Mouse (Mus musculus) liver, embryonic 16.5 days (tissue): ENCODE measurements around the gene ccdc198. TPM values are rescaled to one million over a fixed set of nuclear protein-coding genes. Genes with fewer than 3 reads are reported as not detected.
"Not testable (repeated sequence)": the region's sequence is repeated elsewhere in the genome, so short reads cannot be mapped to it uniquely, and the experiment has no call there.

Experiments used
- ATAC-seq: fragments of 200-750 bp; cut with Nextera tagmentation; 2 replicates; pipeline ENCODE4 v1.8.0; 2017; ENCODE audit warnings: low read depth, mild to moderate bottlenecking, moderate number of reproducible peaks, moderate library complexity
- H3K27ac ChIP-seq: fragments of 300-500 bp; sonication (generic); 2 replicates; pipeline ENCODE4 v1.5.1; 2014; ENCODE audit warnings: mild to moderate bottlenecking, low read length
- H3K27me3 ChIP-seq: fragments of 300-500 bp; sonication (generic); 2 replicates; pipeline ENCODE4 v1.6.1; 2014; ENCODE audit warnings: low read depth, low read length, mixed read lengths; ENCODE audit not compliant: control insufficient read depth, insufficient read depth
- H3K36me3 ChIP-seq: fragments of 300-500 bp; sonication (generic); 2 replicates; pipeline ENCODE4 v1.6.1; 2014; ENCODE audit warnings: mild to moderate bottlenecking; ENCODE audit not compliant: control insufficient read depth, insufficient read depth
- H3K4me1 ChIP-seq: fragments of 300-500 bp; sonication (generic); 2 replicates; pipeline ENCODE4 v1.6.1; 2014; ENCODE audit warnings: low read depth, low read length, mixed read lengths; ENCODE audit not compliant: control insufficient read depth
- H3K4me2 ChIP-seq: fragments of 300-500 bp; sonication (generic); 2 replicates; pipeline ENCODE4 v1.6.1; 2014; ENCODE audit warnings: low read depth, low read length, mixed read lengths
- H3K4me3 ChIP-seq: fragments of 300-500 bp; sonication (generic); 2 replicates; pipeline ENCODE4 v1.5.1; 2014; ENCODE audit warnings: low read depth, mild to moderate bottlenecking, low read length
- H3K9ac ChIP-seq: fragments of 300-500 bp; sonication (generic); 2 replicates; pipeline ENCODE4 v1.6.1; 2014; ENCODE audit warnings: low read depth, low read length
- H3K9me3 ChIP-seq: fragments of 300-500 bp; sonication (generic); replicated peaks from 2 replicates; pipeline ENCODE4 v1.6.1; 2016; ENCODE audit warnings: low read length; ENCODE audit not compliant: control insufficient read depth
- WGBS: fragments of 180-500 bp; shearing (Covaris S2); extraction: QIAGEN DNeasy Blood & Tissue Kit; methylation state at CpG from one replicate; pipeline ENCODE4 v1.1.7; 2014; ENCODE audit not compliant: insufficient replicate concordance; 5-methylcytosine and 5-hydroxymethylcytosine counted together
- polyA plus RNA-seq: library from polyadenylated mRNA; unstranded; fragments of >200 nt; fragmentation: Nextera tagmentation; extraction: Ambion mirVana; gene quantifications from 2 replicates; pipeline ENCODE4 v1.2.1, GENCODE M21; 2015

The ccdc198 gene
- polyA plus RNA-seq, 1 experiment from 2014 or later, result 1.2 TPM

DNA sequence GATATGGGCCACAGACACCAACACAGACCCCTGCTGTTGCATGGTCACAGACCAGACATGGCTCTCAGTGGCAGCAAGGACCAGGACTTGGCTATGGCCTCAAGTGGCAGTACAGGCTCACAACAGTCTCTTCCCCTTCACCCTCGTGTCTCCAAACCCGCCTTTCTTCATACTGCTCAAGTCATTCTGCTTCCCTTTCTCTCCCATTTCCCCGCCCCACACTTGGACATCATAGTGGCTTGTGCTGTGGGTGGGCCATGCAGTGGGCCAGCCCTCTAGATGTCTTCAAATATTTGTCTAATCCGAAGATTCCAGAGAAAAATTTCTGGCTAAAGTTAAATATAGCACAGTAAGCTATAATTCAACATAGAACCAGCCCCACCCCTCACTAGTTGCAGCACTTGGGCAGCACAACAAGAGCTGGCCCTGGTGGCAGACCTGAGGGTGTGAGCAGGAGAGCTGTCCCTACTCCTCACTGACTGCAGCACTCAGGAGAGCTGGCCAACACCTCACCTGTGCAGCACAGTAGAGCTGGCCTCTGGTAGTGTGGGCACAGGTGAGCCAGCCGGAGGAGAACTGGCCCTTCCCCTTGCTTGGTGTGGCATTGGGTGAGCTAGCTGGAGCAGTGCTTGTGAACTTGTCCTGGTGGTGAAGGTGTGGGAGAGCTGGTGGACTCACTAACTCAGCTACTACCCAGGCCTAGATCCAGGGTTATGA lies 20.2 kb upstream of the ccdc198 start:
- no peak overlapping the region for H3K4me2 ChIP-seq
- H3K36me3 ChIP-seq, result no peaks in the 10 kb centered on the region
- H3K27ac ChIP-seq, result no peak overlapping the region
- no peaks in the 10 kb centered on the region for H3K4me1 ChIP-seq
- H3K9me3 ChIP-seq, result no peaks in the 10 kb centered on the region
- no peak for ATAC-seq
- H3K27me3 ChIP-seq, result no peaks in the 10 kb centered on the region
- H3K4me3 ChIP-seq, result no peak overlapping the region
- WGBS, result 42% methylated on average over 5 of the region's 5 CpGs
- no peak overlapping the region for H3K9ac ChIP-seq

DNA sequence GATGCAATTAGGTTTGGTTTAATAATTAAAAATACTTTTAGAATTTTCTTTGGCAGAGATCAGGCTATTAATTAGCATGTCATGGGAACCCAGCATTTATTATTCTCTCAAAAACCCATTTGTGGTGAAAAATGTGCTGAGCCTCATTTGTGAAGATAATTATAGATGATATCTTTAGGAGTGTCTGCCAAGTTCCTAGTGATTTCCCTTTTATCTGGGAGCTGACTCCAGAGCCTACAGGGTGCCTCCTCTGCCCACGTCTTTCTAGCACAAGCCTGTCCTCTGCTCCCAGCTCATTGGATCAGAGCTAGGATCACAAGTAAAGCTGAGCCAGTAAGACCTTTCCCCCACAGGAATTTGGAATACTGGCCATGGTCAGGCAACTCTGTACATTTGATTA lies 3.8 kb downstream of the ccdc198 start:
- H3K9ac ChIP-seq, result no peak overlapping the region
- no peaks in the 10 kb centered on the region for H3K27me3 ChIP-seq
- 10% methylated on average over 1 of the region's 1 CpGs for WGBS
- H3K36me3 ChIP-seq, result no peaks in the 10 kb centered on the region
- no peak overlapping the region for H3K4me2 ChIP-seq
- H3K27ac ChIP-seq, result no peak overlapping the region
- no peaks in the 10 kb centered on the region for H3K9me3 ChIP-seq
- H3K4me1 ChIP-seq, result no peaks in the 10 kb centered on the region
- ATAC-seq, result no peak
- no peak overlapping the region for H3K4me3 ChIP-seq

DNA sequence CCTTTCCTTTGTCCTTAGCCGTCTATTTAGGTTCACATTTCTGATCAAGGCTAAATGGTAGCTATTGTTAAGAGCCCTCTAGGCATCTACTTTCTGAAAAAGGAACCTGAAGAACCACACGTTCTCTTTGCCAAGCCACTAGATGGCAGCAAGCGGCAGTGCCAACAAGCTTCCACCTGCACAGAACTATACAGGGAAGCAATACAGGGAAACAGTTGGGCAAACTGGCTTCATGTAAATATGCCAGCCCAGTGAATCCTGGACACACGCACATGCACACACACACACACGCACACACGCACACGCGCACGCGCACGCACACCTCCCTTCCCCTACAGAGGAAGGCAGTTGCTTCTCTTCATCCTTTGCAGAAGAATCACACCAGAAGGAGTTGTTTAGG lies 7.1 kb downstream of the ccdc198 start:
- no peak overlapping the region for H3K4me3 ChIP-seq
- no peaks in the 10 kb centered on the region for H3K36me3 ChIP-seq
- H3K4me1 ChIP-seq, result no peaks in the 10 kb centered on the region
- no peak overlapping the region for H3K9ac ChIP-seq
- H3K4me2 ChIP-seq, result no peak overlapping the region
- no peak for ATAC-seq
- H3K9me3 ChIP-seq, result no peaks in the 10 kb centered on the region
- WGBS, result 32% methylated on average over 11 of the region's 11 CpGs
- H3K27ac ChIP-seq, result no peak overlapping the region
- H3K27me3 ChIP-seq, result no peaks in the 10 kb centered on the region

DNA sequence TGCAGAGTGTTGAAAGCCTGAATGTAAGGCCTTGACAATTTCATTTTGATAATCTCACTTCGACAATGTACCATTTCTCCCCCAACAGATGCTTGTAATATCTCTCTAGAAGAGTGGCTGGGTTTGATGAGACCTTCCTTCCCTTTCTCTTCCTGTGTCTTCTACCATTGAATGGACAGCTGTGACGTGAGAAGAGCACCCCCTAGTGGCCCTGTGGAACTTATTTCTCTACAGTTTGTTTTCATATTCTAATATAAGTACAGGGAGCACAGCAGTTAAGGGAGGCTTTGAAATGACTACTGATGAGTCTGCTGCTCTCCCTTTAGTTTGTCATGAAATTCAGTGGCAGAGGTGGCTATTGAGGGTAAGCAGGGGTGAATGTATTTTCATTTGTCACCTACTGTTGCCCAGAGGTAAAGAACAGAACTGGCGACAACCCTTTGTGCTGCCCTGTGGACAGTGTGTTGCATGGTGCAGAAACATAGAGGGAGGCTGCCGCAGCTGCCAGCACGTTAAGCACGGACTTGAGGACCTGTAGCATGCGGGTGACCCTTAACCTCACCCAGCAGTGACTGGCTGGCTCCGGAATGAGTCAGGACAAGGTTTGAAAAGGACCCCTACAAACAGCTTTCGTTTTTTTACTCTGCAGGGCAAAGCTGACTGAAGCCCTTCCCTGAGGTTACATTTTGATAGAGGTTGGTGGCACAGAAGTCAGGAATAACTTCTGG lies 10.3 kb downstream of the ccdc198 start:
- no peak for ATAC-seq

DNA sequence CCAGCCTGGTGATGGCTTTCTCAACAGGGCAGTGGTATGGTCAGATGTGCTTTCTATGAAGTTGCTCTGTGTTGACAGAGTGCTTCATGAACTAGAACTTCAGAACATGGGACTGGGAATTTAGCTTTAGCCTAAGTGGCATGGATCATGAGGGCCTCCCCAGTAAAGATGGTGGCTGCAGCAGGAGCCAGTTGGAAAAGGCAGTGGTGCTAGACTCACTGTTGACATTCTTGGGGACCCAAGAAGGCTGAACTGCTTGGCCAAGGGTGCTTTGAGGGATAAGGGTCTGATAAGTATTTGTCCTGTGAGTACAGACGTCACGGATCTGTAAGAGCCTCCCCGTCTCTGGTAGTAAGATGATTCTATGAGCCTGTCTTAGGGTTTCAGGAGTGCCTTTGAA lies 13.4 kb downstream of the ccdc198 start:
- Histone ChIP-seq H3K9ac (no peak overlapping the region), H3K36me3 (no peaks in the 10 kb centered on the region), H3K4me3 (no peak overlapping the region), H3K9me3 (no peaks in the 10 kb centered on the region), H3K27ac (no peak overlapping the region), H3K4me2 (no peak overlapping the region), H3K27me3 (no peaks in the 10 kb centered on the region), H3K4me1 (no peaks in the 10 kb centered on the region)
- 54% methylated on average over 3 of the region's 3 CpGs for WGBS
- ATAC-seq, result no peak

More for the DNA sequence above, 10.3 kb downstream of the ccdc198 start:
- Histone ChIP-seq H3K4me1 (no peaks in the 10 kb centered on the region), H3K4me3 (no peak overlapping the region), H3K4me2 (no peak overlapping the region), H3K36me3 (no peaks in the 10 kb centered on the region), H3K9ac (no peak overlapping the region), H3K27ac (no peak overlapping the region), H3K27me3 (no peaks in the 10 kb centered on the region), H3K9me3 (no peaks in the 10 kb centered on the region)
- WGBS, result 33% methylated on average over 9 of the region's 9 CpGs

DNA sequence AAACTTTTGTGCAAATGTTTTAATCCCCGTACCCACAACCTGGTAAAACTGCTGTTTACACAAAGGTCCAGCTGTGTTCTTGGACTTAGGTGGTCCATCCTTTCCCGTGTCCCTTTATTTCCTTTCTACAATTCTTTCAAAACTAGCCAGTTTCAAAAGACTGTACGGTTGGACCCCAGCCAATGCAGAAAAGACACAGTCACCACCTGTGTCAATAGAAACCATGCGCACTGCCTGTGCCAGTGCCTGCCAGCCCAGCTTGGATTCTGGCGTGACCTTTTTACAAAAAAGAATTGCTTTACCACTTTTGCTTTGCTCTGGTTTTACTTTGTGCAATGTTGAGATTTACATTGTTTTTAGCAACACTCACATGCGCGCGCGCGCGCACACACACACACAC lies 18.3 kb downstream of the ccdc198 start:
- H3K9ac ChIP-seq, result no peak overlapping the region
- no peak overlapping the region for H3K4me3 ChIP-seq
- no peaks in the 10 kb centered on the region for H3K4me1 ChIP-seq
- H3K9me3 ChIP-seq, result no peaks in the 10 kb centered on the region
- no peaks in the 10 kb centered on the region for H3K27me3 ChIP-seq
- WGBS, result 77% methylated on average over 11 of the region's 11 CpGs
- H3K4me2 ChIP-seq, result no peak overlapping the region
- no peaks in the 10 kb centered on the region for H3K36me3 ChIP-seq
- H3K27ac ChIP-seq, result no peak overlapping the region
- ATAC-seq, result no peak

DNA sequence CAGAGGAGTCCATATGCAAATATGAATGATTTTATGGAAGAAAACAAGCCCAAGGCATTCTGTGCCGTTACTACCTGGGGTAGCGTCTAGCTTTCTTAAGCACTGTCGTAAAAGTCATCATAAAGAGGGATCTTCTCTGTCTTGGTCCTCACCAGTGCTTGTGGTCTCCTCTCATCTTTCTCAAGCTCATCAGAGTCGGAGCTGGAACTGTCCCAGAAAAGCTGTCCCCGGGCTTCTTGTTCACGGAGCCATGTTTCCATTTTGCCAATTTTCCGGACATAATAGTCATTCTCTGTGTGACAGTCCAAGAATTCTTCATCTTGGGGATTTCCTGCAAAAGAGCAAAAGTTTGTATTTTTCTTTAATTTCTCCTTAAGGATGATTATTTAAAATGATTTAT lies 18.8 kb downstream of the ccdc198 start:
- no peaks in the 10 kb centered on the region for H3K4me1 ChIP-seq
- no peaks in the 10 kb centered on the region for H3K9me3 ChIP-seq
- 65% methylated on average over 7 of the region's 7 CpGs for WGBS
- H3K27me3 ChIP-seq, result no peaks in the 10 kb centered on the region
- no peak overlapping the region for H3K4me2 ChIP-seq
- H3K27ac ChIP-seq, result no peak overlapping the region
- no peaks in the 10 kb centered on the region for H3K36me3 ChIP-seq
- ATAC-seq, result no peak
- no peak overlapping the region for H3K4me3 ChIP-seq
- H3K9ac ChIP-seq, result no peak overlapping the region

DNA sequence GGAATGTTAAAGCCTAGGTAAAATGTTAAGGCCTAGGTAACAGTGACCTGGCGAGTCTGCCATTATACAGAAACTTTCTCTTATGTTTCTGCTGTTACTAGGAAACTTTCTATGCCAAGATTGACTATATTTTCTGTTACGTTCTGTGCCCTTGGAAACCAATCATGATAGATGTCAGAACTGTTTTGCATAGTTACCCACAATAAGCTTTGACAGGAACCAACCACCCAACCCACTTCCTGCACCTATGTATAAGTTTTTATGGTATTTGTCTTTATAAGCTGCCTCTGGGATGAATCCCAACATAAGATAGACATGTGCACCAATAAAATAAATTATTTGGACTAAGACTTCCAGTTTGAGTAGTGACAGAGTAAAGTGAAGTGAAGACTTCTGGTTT lies 23.5 kb downstream of the ccdc198 start:
- H3K9me3 ChIP-seq, result no peaks in the 10 kb centered on the region
- H3K4me2 ChIP-seq, result no peak overlapping the region
- no peak overlapping the region for H3K9ac ChIP-seq
- ATAC-seq, result no peak
- no peak overlapping the region for H3K4me3 ChIP-seq
- no peak overlapping the region for H3K27ac ChIP-seq
- H3K36me3 ChIP-seq, result no peaks in the 10 kb centered on the region
- H3K4me1 ChIP-seq, result no peaks in the 10 kb centered on the region
- WGBS, result 41% methylated on average over 2 of the region's 2 CpGs
- H3K27me3 ChIP-seq, result no peaks in the 10 kb centered on the region

DNA sequence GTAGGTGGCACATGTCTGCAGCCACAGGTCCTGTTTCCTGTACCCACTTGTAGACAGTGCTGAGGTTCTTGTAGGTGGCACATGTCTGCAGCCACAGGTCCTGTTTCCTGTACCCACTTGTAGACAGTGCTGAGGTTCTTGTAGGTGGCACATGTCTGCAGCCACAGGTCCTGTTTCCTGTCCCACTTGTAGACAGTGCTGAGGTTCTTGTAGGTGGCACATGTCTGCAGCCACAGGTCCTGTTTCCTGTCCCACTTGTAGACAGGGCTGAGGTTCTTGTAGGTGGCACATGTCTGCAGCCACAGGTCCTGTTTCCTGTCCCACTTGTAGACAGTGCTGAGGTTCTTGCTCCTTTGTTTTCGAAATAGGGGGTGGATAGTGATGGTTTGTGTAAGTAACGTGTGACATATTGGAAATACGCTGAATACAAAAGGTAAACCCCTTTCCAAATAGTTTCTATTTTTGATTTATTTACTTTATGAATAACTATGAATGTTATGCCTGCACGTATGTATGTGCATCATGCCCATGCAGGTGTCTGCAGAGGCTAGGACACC lies 25.7 kb downstream of the ccdc198 start:
- H3K4me2 ChIP-seq, H3K4me1 ChIP-seq, H3K36me3 ChIP-seq, H3K27ac ChIP-seq, ATAC-seq, H3K9ac ChIP-seq, H3K27me3 ChIP-seq, H3K9me3 ChIP-seq, H3K4me3 ChIP-seq: not testable (repeated sequence)
- 58% methylated on average over 4 of the region's 4 CpGs for WGBS
